Mouse (Mus musculus): ENCODE measurements around the gene Tdp2. TPM values are rescaled to one million over a fixed set of nuclear protein-coding genes. Genes with fewer than 3 reads are reported as not detected.

Tdp2 gene
- polyA plus RNA-seq, 1 experiment from 2014 or later, result 31.6 TPM

- H3K9me3 ChIP-seq, result no peaks in the 10 kb centered on the region
- H3K4me1 ChIP-seq (replicated peaks), result peaks cover 33% of the 10 kb centered on the region
- WGBS, result under 1% methylated on average over 26 of the region's 26 CpGs
- no peak for ATAC-seq (ENCODE audit: low FRiP score, low read depth)
- H3K4me3 ChIP-seq, result peak overlapping the region; percentile 96
- peak overlapping the region; percentile 89 for H3K9ac ChIP-seq
- peak overlapping the region; percentile 97 for H3K27ac ChIP-seq (replicated peaks)
- peaks cover 11% of the 10 kb centered on the region for H3K36me3 ChIP-seq
- no peaks in the 10 kb centered on the region for H3K27me3 ChIP-seq
- peak overlapping the region; percentile 85 for H3K4me2 ChIP-seq
Measured at GRCm38 (mm10) chr13:24802131-24802691, 29.3 kb upstream of the Tdp2 start.

GRCm38 (mm10) chr13:24803196-24803595 is 28.3 kb upstream of the Tdp2 start:
- Histone ChIP-seq H3K4me2 (peak overlapping the region; percentile 85), H3K4me1 (replicated peaks) (peaks cover 33% of the 10 kb centered on the region), H3K36me3 (peaks cover 20% of the 10 kb centered on the region), H3K4me3 (peak overlapping the region; percentile 96), H3K27me3 (no peaks in the 10 kb centered on the region), H3K27ac (replicated peaks) (no peak overlapping the region), H3K9ac (0 out of 2 replicates have a peak overlapping the region, but pooled peaks have one; percentile 25), H3K9me3 (no peaks in the 10 kb centered on the region)
- WGBS, result 20% methylated on average over 2 of the region's 2 CpGs
- ATAC-seq (ENCODE audit: low FRiP score, low read depth), result no peak

- Histone ChIP-seq H3K4me2 (no peak overlapping the region), H3K4me3 (no peak overlapping the region), H3K36me3 (peaks cover 40% of the 10 kb centered on the region), H3K9me3 (no peaks in the 10 kb centered on the region), H3K4me1 (replicated peaks) (peaks cover 26% of the 10 kb centered on the region), H3K9ac (no peak overlapping the region), H3K27me3 (no peaks in the 10 kb centered on the region), H3K27ac (replicated peaks) (no peak overlapping the region)
- ATAC-seq (ENCODE audit: low FRiP score, low read depth), result no peak
Measured at GRCm38 (mm10) chr13:24806079-24806478, 25.4 kb upstream of the Tdp2 start.

GRCm38 (mm10) chr13:24812521-24812920 is 19.0 kb upstream of the Tdp2 start:
- H3K27ac ChIP-seq (replicated peaks), result no peak overlapping the region
- H3K4me1 ChIP-seq (replicated peaks), result no peaks in the 10 kb centered on the region
- no peak overlapping the region for H3K9ac ChIP-seq
- H3K4me2 ChIP-seq, result no peak overlapping the region
- no peaks in the 10 kb centered on the region for H3K9me3 ChIP-seq
- H3K36me3 ChIP-seq, result peaks cover 61% of the 10 kb centered on the region
- H3K4me3 ChIP-seq, result no peak overlapping the region
- H3K27me3 ChIP-seq, result no peaks in the 10 kb centered on the region
- no peak for ATAC-seq (ENCODE audit: low FRiP score, low read depth)
- WGBS, result 94% methylated on average over 2 of the region's 2 CpGs

GRCm38 (mm10) chr13:24814616-24815015 is 16.9 kb upstream of the Tdp2 start:
- no peak overlapping the region for H3K27ac ChIP-seq (replicated peaks)
- H3K36me3 ChIP-seq, result peaks cover 48% of the 10 kb centered on the region
- no peak overlapping the region for H3K9ac ChIP-seq
- H3K4me1 ChIP-seq (replicated peaks), result no peaks in the 10 kb centered on the region
- 75% methylated on average over 1 of the region's 1 CpGs for WGBS
- H3K27me3 ChIP-seq, result no peaks in the 10 kb centered on the region
- no peak overlapping the region for H3K4me3 ChIP-seq
- H3K9me3 ChIP-seq, result no peaks in the 10 kb centered on the region
- ATAC-seq (ENCODE audit: low FRiP score, low read depth), result no peak
- H3K4me2 ChIP-seq, result no peak overlapping the region

- Histone ChIP-seq H3K9ac (no peak overlapping the region), H3K4me1 (replicated peaks) (no peaks in the 10 kb centered on the region), H3K4me3 (no peak overlapping the region), H3K9me3 (no peaks in the 10 kb centered on the region), H3K27ac (replicated peaks) (no peak overlapping the region), H3K27me3 (no peaks in the 10 kb centered on the region), H3K36me3 (peaks cover 32% of the 10 kb centered on the region), H3K4me2 (no peak overlapping the region)
- 68% methylated on average over 4 of the region's 4 CpGs for WGBS
- ATAC-seq (ENCODE audit: low FRiP score, low read depth), result peak; percentile 77
Measured at GRCm38 (mm10) chr13:24816125-24817092, 15.1 kb upstream of the Tdp2 start.

GRCm38 (mm10) chr13:24819931-24820330 is 11.5 kb upstream of the Tdp2 start:
- H3K27ac ChIP-seq (replicated peaks), result no peak overlapping the region
- no peak overlapping the region for H3K9ac ChIP-seq
- no peaks in the 10 kb centered on the region for H3K4me1 ChIP-seq (replicated peaks)
- WGBS, result 95% methylated on average over 1 of the region's 1 CpGs
- no peak overlapping the region for H3K4me2 ChIP-seq
- no peak for ATAC-seq (ENCODE audit: low FRiP score, low read depth)
- H3K27me3 ChIP-seq, result no peaks in the 10 kb centered on the region
- H3K4me3 ChIP-seq, result no peak overlapping the region
- H3K9me3 ChIP-seq, result no peaks in the 10 kb centered on the region
- peaks cover 5% of the 10 kb centered on the region for H3K36me3 ChIP-seq

GRCm38 (mm10) chr13:24822663-24823343 is 8.7 kb upstream of the Tdp2 start:
- no peak overlapping the region for H3K9ac ChIP-seq
- H3K4me1 ChIP-seq (replicated peaks), result no peaks in the 10 kb centered on the region
- no peaks in the 10 kb centered on the region for H3K36me3 ChIP-seq
- no peaks in the 10 kb centered on the region for H3K27me3 ChIP-seq
- no peak overlapping the region for H3K27ac ChIP-seq (replicated peaks)
- WGBS, result 87% methylated on average over 16 of the region's 16 CpGs
- no peaks in the 10 kb centered on the region for H3K9me3 ChIP-seq
- no peak overlapping the region for H3K4me3 ChIP-seq
- no peak for ATAC-seq (ENCODE audit: low FRiP score, low read depth)
- H3K4me2 ChIP-seq, result no peak overlapping the region

GRCm38 (mm10) chr13:24824647-24825046 is 6.8 kb upstream of the Tdp2 start:
- no peak for ATAC-seq (ENCODE audit: low FRiP score, low read depth)
- no peak overlapping the region for H3K9ac ChIP-seq
- H3K27ac ChIP-seq (replicated peaks), result no peak overlapping the region
- H3K9me3 ChIP-seq, result no peaks in the 10 kb centered on the region
- WGBS, result 93% methylated on average over 4 of the region's 4 CpGs
- H3K36me3 ChIP-seq, result no peaks in the 10 kb centered on the region
- no peak overlapping the region for H3K4me2 ChIP-seq
- H3K4me1 ChIP-seq (replicated peaks), result no peaks in the 10 kb centered on the region
- no peak overlapping the region for H3K4me3 ChIP-seq
- H3K27me3 ChIP-seq, result no peaks in the 10 kb centered on the region

- no peaks in the 10 kb centered on the region for H3K9me3 ChIP-seq
Measured at GRCm38 (mm10) chr13:24825587-24825986, 5.9 kb upstream of the Tdp2 start.

GRCm38 (mm10) chr13:24826116-24826515 is 5.4 kb upstream of the Tdp2 start:
- Histone ChIP-seq H3K9ac (no peak overlapping the region), H3K4me2 (no peak overlapping the region), H3K27ac (replicated peaks) (no peak overlapping the region), H3K27me3 (no peaks in the 10 kb centered on the region), H3K9me3 (no peaks in the 10 kb centered on the region), H3K36me3 (no peaks in the 10 kb centered on the region), H3K4me3 (no peak overlapping the region), H3K4me1 (replicated peaks) (peaks cover 4% of the 10 kb centered on the region)
- WGBS, result 91% methylated on average over 7 of the region's 7 CpGs
- no peak for ATAC-seq (ENCODE audit: low FRiP score, low read depth)

More at GRCm38 (mm10) chr13:24825587-24825986, 5.9 kb upstream of the Tdp2 start:
- no peak overlapping the region for H3K27ac ChIP-seq (replicated peaks)
- H3K36me3 ChIP-seq, result no peaks in the 10 kb centered on the region
- no peak overlapping the region for H3K4me3 ChIP-seq
- 93% methylated on average over 4 of the region's 4 CpGs for WGBS
- no peak overlapping the region for H3K9ac ChIP-seq
- no peak overlapping the region for H3K4me2 ChIP-seq
- H3K4me1 ChIP-seq (replicated peaks), result peaks cover 2% of the 10 kb centered on the region
- no peak for ATAC-seq (ENCODE audit: low FRiP score, low read depth)
- H3K27me3 ChIP-seq, result no peaks in the 10 kb centered on the region
